Mouse (Mus musculus): Measurements from ENCODE around the gene Npy.

DNA sequence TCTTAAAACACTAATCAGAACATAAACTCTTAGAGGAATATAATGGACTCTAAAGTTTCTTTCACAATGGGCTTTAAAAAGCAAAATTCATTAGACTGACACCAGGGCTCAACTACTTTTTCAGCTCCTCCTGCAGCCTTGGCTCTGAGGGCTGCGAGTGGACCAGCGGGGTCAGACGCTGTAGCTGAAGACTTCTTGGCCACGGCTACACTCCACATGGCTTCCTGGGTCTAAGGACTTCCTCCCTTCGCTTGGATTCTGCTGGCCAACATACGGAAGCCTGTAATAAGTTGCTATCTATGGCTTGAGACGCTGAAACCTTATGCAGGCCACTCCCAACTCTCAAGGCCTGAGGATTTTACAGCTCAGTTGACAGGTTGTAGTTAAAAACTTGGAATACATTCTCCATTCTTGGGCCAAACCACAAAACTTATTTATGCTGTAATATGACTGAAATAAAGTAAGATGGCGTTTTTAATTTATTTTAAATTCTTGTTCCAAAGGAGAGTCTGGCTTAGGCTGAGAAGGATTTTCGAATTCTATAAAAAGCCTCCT is 41.6 kb upstream of the Npy start:
- TF ChIP-seq CTCF (IDR thresholded peaks at IDR 0.05; ENCODE audit: extremely low read depth, insufficient read length, insufficient replicate concordance, low read depth, low read length) = no peak
- no peak for TF ChIP-seq POLR2A (IDR thresholded peaks at IDR 0.05; ENCODE audit: low read depth, low read length)

All from small intestine, adult 2 months (tissue).